Mouse (Mus musculus) spleen, adult 2 months (tissue): ENCODE data around the gene Wars2.

Experiments used
- CTCF ChIP-seq: fragments of 200-500 bp; IDR thresholded peaks from 2 replicates; pipeline ENCODE4 v1.5.1; 2011; ENCODE audit warnings: mild to moderate bottlenecking, inconsistent platforms; ENCODE audit not compliant: insufficient read depth, insufficient read length, insufficient replicate concordance; ENCODE audit errors: extremely low read depth
- POLR2A ChIP-seq: fragments of 200-500 bp; IDR thresholded peaks from 2 replicates; pipeline ENCODE4 v1.6.1; 2011; ENCODE audit warnings: low read depth, low read length, inconsistent platforms

DNA sequence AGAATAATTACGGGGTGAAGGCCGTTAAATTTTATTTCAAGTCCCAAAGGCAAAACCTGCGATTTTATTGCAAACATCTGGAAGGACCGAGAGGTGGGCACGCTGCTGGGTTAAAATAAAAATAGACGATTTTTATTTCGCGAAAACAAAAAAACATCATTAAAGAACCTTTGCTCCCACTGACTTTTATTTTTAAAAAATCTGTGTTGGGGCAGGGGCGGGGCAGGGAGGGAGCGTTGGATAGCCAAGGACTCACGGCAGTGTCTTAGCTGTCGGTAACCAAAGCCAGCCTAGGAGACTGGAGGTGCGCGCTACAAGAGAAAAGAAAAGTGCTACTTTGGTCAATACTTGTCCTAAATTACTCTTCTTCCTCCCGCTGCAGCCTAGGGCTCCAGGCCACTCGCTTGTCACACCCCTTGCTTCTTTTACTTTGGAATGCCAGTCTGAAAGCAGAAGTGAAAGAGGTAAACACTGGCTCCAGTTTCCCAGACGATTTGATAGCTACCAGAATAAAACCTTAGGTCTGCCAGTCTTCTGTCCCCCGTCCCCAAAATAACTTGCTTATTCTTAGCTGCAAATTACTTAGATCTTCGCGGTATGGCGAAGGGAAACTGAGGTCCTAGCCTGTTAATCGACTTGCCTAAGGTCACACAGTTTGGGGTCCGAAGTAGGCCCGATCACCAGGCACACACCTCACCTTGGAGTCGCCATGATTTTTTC, 108.1 kb downstream of the Wars2 start:
- TF ChIP-seq POLR2A (no peak), CTCF (no peak)
